Mouse (Mus musculus): ENCODE measurements around the gene Rin2. TPM values are rescaled to one million over a fixed set of nuclear protein-coding genes. Genes with fewer than 3 reads are reported as not detected.

The Rin2 gene
- total and polyA plus RNA-seq, 2 experiments = 3.4 to 10.9 TPM

DNA sequence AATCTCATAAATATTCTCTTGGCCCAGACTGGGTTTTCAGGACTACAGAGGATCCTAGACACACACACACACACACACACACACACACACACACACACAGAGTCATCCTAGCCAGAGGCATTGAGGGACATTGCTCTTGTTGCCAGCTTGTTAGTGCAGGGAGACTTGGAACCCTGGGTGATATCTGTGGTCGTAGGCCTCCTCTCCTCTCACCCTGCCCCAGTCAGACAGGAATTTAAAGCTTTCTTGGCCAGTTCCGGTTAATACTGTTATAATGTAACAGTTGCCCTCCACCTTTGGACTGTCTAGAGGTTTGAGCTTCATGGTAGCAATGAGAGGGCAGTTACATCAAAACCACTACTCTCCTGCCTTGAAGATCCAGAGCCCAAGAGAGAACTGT lies 152.9 kb downstream of the Rin2 start:
- H3K9ac ChIP-seq (ENCODE audit: low read depth, low read length) = no peak overlapping the region
- H3K4me1 ChIP-seq (ENCODE audit: control insufficient read depth, insufficient read depth, low read length) = peaks cover 17% of the 10 kb centered on the region
- WGBS = 15% methylated on average over 2 of the region's 2 CpGs
- no peak overlapping the region for H3K4me3 ChIP-seq (ENCODE audit: insufficient read depth, low read depth, low read length)
- peaks cover 9% of the 10 kb centered on the region for H3K36me3 ChIP-seq (ENCODE audit: control insufficient read depth, insufficient read depth, low read length)
- H3K27me3 ChIP-seq (ENCODE audit: control insufficient read depth, insufficient read depth, low read length) = no peaks in the 10 kb centered on the region
- H3K27ac ChIP-seq (replicated peaks; ENCODE audit: insufficient read depth, low read depth, low read length) = no peak overlapping the region
- TF ChIP-seq CTCF (IDR thresholded peaks at IDR 0.05; ENCODE audit: low read depth, low read length) (no peak), POLR2A (IDR thresholded peaks at IDR 0.05; ENCODE audit: extremely low read depth, insufficient read depth, low read length) (no peak)
- H3K79me2 ChIP-seq (ENCODE audit: control insufficient read depth, insufficient read depth, low read length) = no peaks in the 10 kb centered on the region
- peak; percentile 50 for DNase-seq (ENCODE audit: extremely low read depth, low read depth, low spot score)

DNA sequence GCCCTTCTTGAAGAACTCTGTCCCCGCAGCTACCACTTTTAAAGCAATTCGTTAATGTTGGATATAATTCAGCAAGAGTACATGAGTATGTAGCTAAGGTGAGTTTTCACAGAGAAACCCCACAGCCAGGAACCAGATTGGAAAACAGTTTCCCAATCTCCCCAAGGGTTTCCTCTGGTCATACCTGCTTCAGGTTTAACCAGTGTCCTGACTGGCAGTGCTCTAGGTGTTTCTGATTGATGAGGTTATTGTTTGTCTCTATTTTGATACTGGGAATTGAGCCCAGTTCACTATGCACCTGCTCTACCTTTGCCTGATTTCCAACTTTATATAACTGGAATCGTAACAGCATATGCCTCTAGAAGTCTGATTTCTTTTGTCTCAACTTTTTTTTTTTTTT lies 153.6 kb downstream of the Rin2 start:
- Histone ChIP-seq H3K4me3 (ENCODE audit: insufficient read depth, low read depth, low read length) (no peak overlapping the region), H3K4me1 (ENCODE audit: control insufficient read depth, insufficient read depth, low read length) (peaks cover 17% of the 10 kb centered on the region), H3K36me3 (ENCODE audit: control insufficient read depth, insufficient read depth, low read length) (peaks cover 6% of the 10 kb centered on the region), H3K27ac (replicated peaks; ENCODE audit: insufficient read depth, low read depth, low read length) (no peak overlapping the region), H3K27me3 (ENCODE audit: control insufficient read depth, insufficient read depth, low read length) (no peaks in the 10 kb centered on the region), H3K9ac (ENCODE audit: low read depth, low read length) (no peak overlapping the region), H3K79me2 (ENCODE audit: control insufficient read depth, insufficient read depth, low read length) (no peaks in the 10 kb centered on the region; the same call in 1 of the 2 replicates)
- no peak for TF ChIP-seq CTCF (IDR thresholded peaks at IDR 0.05; ENCODE audit: low read depth, low read length)
- no peak for TF ChIP-seq POLR2A (IDR thresholded peaks at IDR 0.05; ENCODE audit: extremely low read depth, insufficient read depth, low read length)
- DNase-seq (ENCODE audit: extremely low read depth, low read depth, low spot score) = peak; percentile 60
- WGBS = 48% methylated on average over 3 of the region's 3 CpGs

DNA sequence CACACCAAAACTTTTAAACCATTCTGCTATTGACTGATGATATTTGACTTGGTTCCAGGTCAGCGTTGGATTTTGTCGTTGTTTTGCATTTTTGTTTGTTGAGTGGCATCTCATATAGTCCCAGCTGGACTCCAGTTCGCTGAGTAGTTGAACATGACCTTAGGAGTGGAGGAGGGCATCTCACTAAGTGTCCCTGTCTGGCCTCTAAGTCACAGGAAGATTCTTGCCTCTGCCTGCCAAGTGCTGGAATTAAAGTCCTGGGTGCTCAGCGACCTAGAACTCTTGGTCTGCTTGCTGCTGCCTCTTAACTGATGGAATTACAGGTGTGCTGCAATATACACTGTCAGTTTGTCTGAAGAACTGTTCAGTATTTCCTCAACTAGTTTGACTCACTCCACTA lies 154.2 kb downstream of the Rin2 start:
- TF ChIP-seq POLR2A (IDR thresholded peaks at IDR 0.05; ENCODE audit: extremely low read depth, insufficient read depth, low read length) (no peak), CTCF (IDR thresholded peaks at IDR 0.05; ENCODE audit: low read depth, low read length) (no peak)
- WGBS = 55% methylated on average over 4 of the region's 4 CpGs
- no peak for DNase-seq (ENCODE audit: extremely low read depth, low read depth, low spot score)

GRCm38 (mm10) chr2:145830417-145830816 lies 155.4 kb downstream of the Rin2 start:
- DNase-seq (ENCODE audit: extremely low read depth, low read depth, low spot score) = no peak
- H3K27ac ChIP-seq (replicated peaks; ENCODE audit: insufficient read depth, low read depth, low read length) = no peak overlapping the region

More for the DNA sequence above, 154.2 kb downstream of the Rin2 start:
- Histone ChIP-seq H3K4me3 (ENCODE audit: insufficient read depth, low read depth, low read length) (no peak overlapping the region), H3K4me1 (ENCODE audit: control insufficient read depth, insufficient read depth, low read length) (peaks cover 17% of the 10 kb centered on the region), H3K79me2 (ENCODE audit: control insufficient read depth, insufficient read depth, low read length) (no peaks in the 10 kb centered on the region; the same call in 1 of the 2 replicates), H3K36me3 (ENCODE audit: control insufficient read depth, insufficient read depth, low read length) (peaks cover 4% of the 10 kb centered on the region), H3K27ac (replicated peaks; ENCODE audit: insufficient read depth, low read depth, low read length) (no peak overlapping the region), H3K27me3 (ENCODE audit: control insufficient read depth, insufficient read depth, low read length) (no peaks in the 10 kb centered on the region), H3K9ac (ENCODE audit: low read depth, low read length) (no peak overlapping the region)

GRCm38 (mm10) chr2:145831949-145832835 lies 157.2 kb downstream of the Rin2 start:
- WGBS = 79% methylated on average over 17 of the region's 17 CpGs
- Histone ChIP-seq H3K9ac (ENCODE audit: low read depth, low read length) (no peak overlapping the region), H3K36me3 (ENCODE audit: control insufficient read depth, insufficient read depth, low read length) (peaks cover 4% of the 10 kb centered on the region; the same call in 1 of the 2 replicates), H3K27ac (replicated peaks; ENCODE audit: insufficient read depth, low read depth, low read length) (peak overlapping the region; percentile 39; the same call in 1 of the 2 replicates), H3K4me1 (ENCODE audit: control insufficient read depth, insufficient read depth, low read length) (peaks cover 16% of the 10 kb centered on the region), H3K4me3 (ENCODE audit: insufficient read depth, low read depth, low read length) (no peak overlapping the region), H3K79me2 (ENCODE audit: control insufficient read depth, insufficient read depth, low read length) (peaks cover 4% of the 10 kb centered on the region; the same call in 1 of the 2 replicates), H3K27me3 (ENCODE audit: control insufficient read depth, insufficient read depth, low read length) (no peaks in the 10 kb centered on the region)
- no peak for TF ChIP-seq POLR2A (IDR thresholded peaks at IDR 0.05; ENCODE audit: extremely low read depth, insufficient read depth, low read length)
- TF ChIP-seq CTCF (IDR thresholded peaks at IDR 0.05; ENCODE audit: low read depth, low read length) = no peak
- no peak for DNase-seq (ENCODE audit: extremely low read depth, low read depth, low spot score)

More at GRCm38 (mm10) chr2:145830417-145830816, 155.4 kb downstream of the Rin2 start:
- Histone ChIP-seq H3K79me2 (ENCODE audit: control insufficient read depth, insufficient read depth, low read length) (no peaks in the 10 kb centered on the region; the same call in 1 of the 2 replicates), H3K36me3 (ENCODE audit: control insufficient read depth, insufficient read depth, low read length) (peaks cover 4% of the 10 kb centered on the region; the same call in 1 of the 2 replicates), H3K4me3 (ENCODE audit: insufficient read depth, low read depth, low read length) (no peak overlapping the region), H3K9ac (ENCODE audit: low read depth, low read length) (no peak overlapping the region), H3K27me3 (ENCODE audit: control insufficient read depth, insufficient read depth, low read length) (no peaks in the 10 kb centered on the region), H3K4me1 (ENCODE audit: control insufficient read depth, insufficient read depth, low read length) (peaks cover 17% of the 10 kb centered on the region)
- WGBS = 47% methylated on average over 3 of the region's 3 CpGs
- TF ChIP-seq POLR2A (IDR thresholded peaks at IDR 0.05; ENCODE audit: extremely low read depth, insufficient read depth, low read length) = no peak
- TF ChIP-seq CTCF (IDR thresholded peaks at IDR 0.05; ENCODE audit: low read depth, low read length) = no peak

Measured in liver, adult 2 months (tissue).